Mouse (Mus musculus): ENCODE measurements around the gene 1700020A23Rik. TPM values are rescaled to one million over a fixed set of nuclear protein-coding genes. Genes with fewer than 3 reads are reported as not detected.
A peak's percentile ranks its signal among the peaks of the same experiment; 100 is the strongest.

1700020A23Rik gene
- polyA plus RNA-seq, 1 experiment from 2014 or later = not detected

- 89% methylated on average over 4 of the region's 4 CpGs for WGBS
- no peak for ATAC-seq (ENCODE audit: borderline replicate concordance, extremely low read depth, low FRiP score, low TSS enrichment)
- no peaks in the 10 kb centered on the region for H3K4me1 ChIP-seq
These were observed 34.9 kb downstream of the 1700020A23Rik start for GRCm38 (mm10) chr2:130439840-130440480.

DNA sequence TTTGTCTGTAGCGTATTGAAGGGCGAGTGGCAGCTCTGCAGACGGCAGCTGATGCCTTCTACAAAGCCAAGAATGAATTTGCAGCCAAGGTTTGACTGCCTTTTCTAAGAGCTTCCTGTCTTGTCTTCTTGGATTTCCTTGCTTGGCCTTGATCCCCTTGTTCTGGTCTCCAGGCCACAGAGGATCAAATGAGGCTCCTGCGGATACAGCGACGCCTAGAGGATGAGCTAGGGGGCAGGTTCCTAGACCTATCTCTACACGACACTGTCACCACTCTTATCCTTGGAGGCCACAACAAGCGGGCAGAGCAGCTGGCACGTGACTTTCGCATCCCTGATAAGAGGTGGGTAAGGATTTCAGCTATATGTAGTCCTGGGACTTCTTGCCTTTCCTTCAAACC, 37.1 kb downstream of the 1700020A23Rik start:
- no peaks in the 10 kb centered on the region for H3K27me3 ChIP-seq
- no peak for ATAC-seq (ENCODE audit: borderline replicate concordance, extremely low read depth, low FRiP score, low TSS enrichment)
- WGBS = 79% methylated on average over 10 of the region's 10 CpGs
- no peak overlapping the region for H3K4me2 ChIP-seq
- no peak overlapping the region for H3K9ac ChIP-seq
- no peaks in the 10 kb centered on the region for H3K4me1 ChIP-seq
- H3K4me3 ChIP-seq = no peak overlapping the region
- no peak overlapping the region for H3K27ac ChIP-seq
- peaks cover 66% of the 10 kb centered on the region for H3K36me3 ChIP-seq
- no peaks in the 10 kb centered on the region for H3K9me3 ChIP-seq

More at GRCm38 (mm10) chr2:130439840-130440480, 34.9 kb downstream of the 1700020A23Rik start:
- no peak overlapping the region for H3K27ac ChIP-seq
- no peak overlapping the region for H3K4me3 ChIP-seq
- H3K9ac ChIP-seq = no peak overlapping the region
- no peak overlapping the region for H3K4me2 ChIP-seq
- no peaks in the 10 kb centered on the region for H3K9me3 ChIP-seq
- H3K27me3 ChIP-seq = no peaks in the 10 kb centered on the region
- H3K36me3 ChIP-seq = peaks cover 66% of the 10 kb centered on the region

- Histone ChIP-seq H3K4me2 (no peak overlapping the region), H3K36me3 (peaks cover 10% of the 10 kb centered on the region), H3K4me3 (no peak overlapping the region), H3K27me3 (peaks cover 17% of the 10 kb centered on the region; the same call in 1 of the 2 replicates), H3K9ac (no peak overlapping the region), H3K9me3 (no peaks in the 10 kb centered on the region), H3K27ac (no peak overlapping the region), H3K4me1 (peaks cover 27% of the 10 kb centered on the region)
- no peak for ATAC-seq (ENCODE audit: borderline replicate concordance, extremely low read depth, low FRiP score, low TSS enrichment)
These were observed 43.4 kb downstream of the 1700020A23Rik start for GRCm38 (mm10) chr2:130448449-130448848.

DNA sequence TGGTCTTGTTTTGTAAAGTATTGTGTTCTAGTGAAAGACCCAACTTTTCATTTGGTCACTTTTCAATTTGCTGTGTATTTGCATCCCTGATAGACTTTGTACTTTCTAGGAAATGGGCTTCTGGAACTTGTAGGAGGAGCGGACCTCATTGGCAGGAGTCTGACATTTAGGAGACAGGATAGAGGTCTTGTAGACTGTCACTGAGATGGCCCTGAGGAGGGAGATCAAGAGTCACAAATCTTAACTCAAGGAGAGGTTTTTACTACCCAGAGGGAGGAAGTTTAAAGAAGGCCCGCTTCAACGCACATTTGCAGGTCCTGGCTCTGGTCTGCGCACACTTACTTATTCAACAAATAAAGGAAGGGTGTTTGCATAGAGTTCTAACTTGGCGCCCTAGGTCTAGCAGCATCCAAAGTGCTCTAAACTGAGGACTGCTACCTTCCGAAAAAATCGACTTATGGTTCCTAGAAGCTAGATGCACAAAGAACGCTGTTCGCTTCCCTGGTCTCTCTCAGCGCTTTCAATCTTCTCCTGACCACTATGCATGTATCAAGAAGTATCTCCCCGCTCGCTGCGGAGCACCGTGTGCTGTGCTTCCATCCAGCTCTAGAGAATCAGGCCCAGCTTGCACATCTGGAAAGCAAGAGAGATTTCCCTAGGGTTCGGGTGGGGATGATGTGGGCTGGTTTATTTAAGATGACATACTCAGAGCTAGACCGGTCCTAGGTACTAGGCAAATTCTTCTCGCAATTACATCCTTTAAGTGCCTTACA, 44.1 kb downstream of the 1700020A23Rik start:
- 7% methylated on average over 17 of the region's 17 CpGs for WGBS
- Histone ChIP-seq H3K9me3 (no peaks in the 10 kb centered on the region), H3K4me1 (peaks cover 29% of the 10 kb centered on the region), H3K4me2 (peak overlapping the region; percentile 82), H3K27ac (no peak overlapping the region), H3K36me3 (peaks cover 2% of the 10 kb centered on the region; the same call in 1 of the 2 replicates), H3K9ac (peak overlapping the region; percentile 83), H3K4me3 (peak overlapping the region; percentile 94), H3K27me3 (peaks cover 17% of the 10 kb centered on the region; the same call in 1 of the 2 replicates)
- ATAC-seq (ENCODE audit: borderline replicate concordance, extremely low read depth, low FRiP score, low TSS enrichment) = 0 out of 2 replicates have a peak, but pooled peaks have one; percentile 0

DNA sequence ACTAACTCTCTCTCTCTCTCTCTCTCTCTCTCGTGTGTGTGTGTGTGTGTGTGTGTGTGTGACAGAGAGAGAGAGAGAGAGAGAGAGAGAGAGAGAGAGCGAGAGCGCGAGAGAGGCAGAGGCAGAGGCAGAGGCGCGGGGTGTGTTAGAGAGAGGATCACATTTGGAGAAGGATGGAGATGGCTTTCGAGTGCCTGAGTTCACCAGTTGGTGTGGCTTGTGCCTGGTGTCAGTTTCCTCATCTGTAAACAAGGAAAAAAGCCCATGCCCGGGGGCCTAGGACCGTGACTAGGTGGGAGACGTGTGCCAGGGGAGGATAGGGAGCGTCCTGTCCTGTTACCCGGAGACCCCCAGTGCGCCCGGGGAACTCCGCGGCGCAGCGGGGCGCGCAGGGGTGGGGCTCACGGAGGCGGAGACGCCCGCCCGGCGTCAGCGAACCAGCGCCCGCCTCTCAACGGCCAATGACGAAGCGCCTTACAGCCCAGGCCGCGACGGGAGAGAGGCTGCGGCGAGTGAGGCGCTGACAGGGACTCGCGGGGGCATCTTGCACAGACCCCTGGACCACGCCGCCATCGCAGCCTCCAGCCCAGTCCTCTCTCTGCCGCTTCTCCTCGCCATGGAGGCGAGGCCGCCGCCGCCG, 44.9 kb downstream of the 1700020A23Rik start, which contains the start of gene Ptpra:
TSS of gene Ptpra (plus strand) at position 485 of the 640 bp plus-strand sequence.
- Histone ChIP-seq H3K27me3 (peaks cover 17% of the 10 kb centered on the region; the same call in 1 of the 2 replicates), H3K36me3 (no peaks in the 10 kb centered on the region), H3K9me3 (no peaks in the 10 kb centered on the region), H3K27ac (peak within 1 kb of the TSS; percentile 81), H3K4me1 (peaks cover 29% of the 10 kb centered on the region), H3K4me2 (peak within 1 kb of the TSS; percentile 82), H3K4me3 (peak within 1 kb of the TSS; percentile 94), H3K9ac (peak within 1 kb of the TSS; percentile 83)
- whole genome bisulfite sequencing = 0% methylated on average over 50 of the region's 50 CpGs
- ATAC-seq (ENCODE audit: borderline replicate concordance, extremely low read depth, low FRiP score, low TSS enrichment) = peak; percentile 98

DNA sequence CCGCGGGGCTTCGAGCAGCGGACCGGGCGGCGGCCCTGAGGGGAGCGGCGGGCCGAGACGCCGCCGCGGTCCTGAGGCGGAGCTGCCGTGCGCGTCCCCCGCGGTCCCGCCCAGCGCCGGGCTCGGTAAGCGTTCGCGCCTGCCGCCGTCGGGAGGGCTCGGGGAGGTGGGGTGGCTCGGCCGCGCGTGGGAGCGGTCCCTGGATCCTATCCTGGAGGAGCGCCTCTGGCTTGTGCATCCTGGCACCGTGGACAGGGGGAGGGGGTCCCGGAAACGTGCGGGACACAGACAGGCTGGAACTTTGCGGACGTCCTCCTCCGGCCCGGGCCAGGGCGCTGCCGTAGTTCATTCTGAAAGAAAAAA, 45.4 kb downstream of the 1700020A23Rik start:
- Histone ChIP-seq H3K27me3 (peaks cover 17% of the 10 kb centered on the region; the same call in 1 of the 2 replicates), H3K4me2 (peak overlapping the region; percentile 82), H3K4me1 (peaks cover 29% of the 10 kb centered on the region), H3K27ac (peak overlapping the region; percentile 81), H3K9ac (peak overlapping the region; percentile 83), H3K9me3 (no peaks in the 10 kb centered on the region), H3K4me3 (peak overlapping the region; percentile 94), H3K36me3 (no peaks in the 10 kb centered on the region)
- under 1% methylated on average over 47 of the region's 47 CpGs for WGBS
- ATAC-seq (ENCODE audit: borderline replicate concordance, extremely low read depth, low FRiP score, low TSS enrichment) = peak; percentile 84

DNA sequence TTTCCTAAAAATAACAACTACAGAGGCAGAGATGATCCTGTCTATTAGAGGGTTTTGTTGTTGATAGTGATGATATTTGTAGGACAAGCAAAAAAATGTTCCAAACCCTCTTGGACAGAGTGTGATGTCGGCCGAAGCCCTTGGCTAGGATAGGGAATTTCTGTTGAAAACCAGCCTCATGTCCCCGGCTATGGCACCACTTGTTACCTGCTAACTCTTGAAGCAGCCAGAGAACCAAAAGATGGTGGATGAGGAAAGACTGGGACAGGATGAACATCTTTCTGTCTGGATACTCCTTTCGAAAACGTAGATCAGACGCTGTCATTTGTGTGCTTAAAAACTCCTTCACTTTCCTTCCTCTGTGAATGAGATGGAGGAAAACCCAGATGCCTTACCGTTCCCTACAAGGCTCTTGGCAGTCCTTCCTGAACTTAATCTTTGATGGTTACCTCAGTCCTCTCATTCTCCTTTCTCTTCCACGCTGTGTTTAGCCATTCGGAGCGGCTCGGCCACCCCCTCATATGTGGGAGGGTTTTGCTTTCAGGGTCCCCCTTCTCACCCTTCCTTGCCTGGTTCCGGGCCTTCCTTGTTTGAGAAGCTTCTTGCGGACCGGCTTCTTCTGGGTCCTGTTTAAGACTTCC, 46.1 kb downstream of the 1700020A23Rik start:
- Histone ChIP-seq H3K9me3 (no peaks in the 10 kb centered on the region), H3K4me1 (peaks cover 31% of the 10 kb centered on the region), H3K27ac (no peak overlapping the region), H3K36me3 (no peaks in the 10 kb centered on the region), H3K4me2 (peak overlapping the region; percentile 82), H3K27me3 (peaks cover 17% of the 10 kb centered on the region; the same call in 1 of the 2 replicates), H3K4me3 (peak overlapping the region; percentile 94), H3K9ac (peak overlapping the region; percentile 83)
- ATAC-seq (ENCODE audit: borderline replicate concordance, extremely low read depth, low FRiP score, low TSS enrichment) = no peak
- whole genome bisulfite sequencing = 63% methylated on average over 14 of the region's 14 CpGs

DNA sequence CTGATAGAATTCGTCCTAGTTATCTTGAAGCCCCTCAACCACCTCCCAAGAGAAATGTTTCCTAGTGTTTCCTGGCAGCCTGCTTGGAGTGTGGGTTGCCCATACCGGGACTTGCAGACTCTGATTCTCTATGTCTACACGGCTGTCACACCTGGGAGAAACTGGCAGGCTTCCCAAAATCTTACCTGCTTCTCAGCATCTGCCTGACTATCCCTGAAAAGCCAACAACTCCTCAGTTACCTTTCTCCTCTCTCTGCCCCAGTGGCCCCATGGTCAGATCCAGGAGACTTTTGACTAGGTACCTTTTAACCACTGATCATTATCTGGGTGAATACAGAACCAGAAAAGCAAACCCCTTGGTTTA, 46.6 kb downstream of the 1700020A23Rik start:
- H3K27ac ChIP-seq = no peak overlapping the region
- no peak for ATAC-seq (ENCODE audit: borderline replicate concordance, extremely low read depth, low FRiP score, low TSS enrichment)
- no peaks in the 10 kb centered on the region for H3K9me3 ChIP-seq
- peak overlapping the region; percentile 82 for H3K4me2 ChIP-seq
- H3K27me3 ChIP-seq = peaks cover 17% of the 10 kb centered on the region; the same call in 1 of the 2 replicates
- no peak overlapping the region for H3K9ac ChIP-seq
- H3K4me1 ChIP-seq = peaks cover 33% of the 10 kb centered on the region
- H3K36me3 ChIP-seq = no peaks in the 10 kb centered on the region
- WGBS = 56% methylated on average over 3 of the region's 3 CpGs
- peak overlapping the region; percentile 94; the same call in 1 of the 2 replicates for H3K4me3 ChIP-seq

GRCm38 (mm10) chr2:130452266-130452665, 47.2 kb downstream of the 1700020A23Rik start:
- Histone ChIP-seq H3K27ac (no peak overlapping the region), H3K36me3 (no peaks in the 10 kb centered on the region), H3K27me3 (peaks cover 17% of the 10 kb centered on the region; the same call in 1 of the 2 replicates), H3K4me3 (no peak overlapping the region), H3K4me2 (no peak overlapping the region), H3K9ac (no peak overlapping the region), H3K9me3 (no peaks in the 10 kb centered on the region), H3K4me1 (peaks cover 33% of the 10 kb centered on the region)
- WGBS = 62% methylated on average over 2 of the region's 2 CpGs
- no peak for ATAC-seq (ENCODE audit: borderline replicate concordance, extremely low read depth, low FRiP score, low TSS enrichment)

GRCm38 (mm10) chr2:130453421-130453820, 48.4 kb downstream of the 1700020A23Rik start:
- no peak overlapping the region for H3K4me3 ChIP-seq
- peaks cover 33% of the 10 kb centered on the region for H3K4me1 ChIP-seq
- H3K36me3 ChIP-seq = no peaks in the 10 kb centered on the region
- H3K4me2 ChIP-seq = no peak overlapping the region
- no peak overlapping the region for H3K9ac ChIP-seq
- no peak overlapping the region for H3K27ac ChIP-seq
- 65% methylated on average over 6 of the region's 6 CpGs for WGBS
- peaks cover 11% of the 10 kb centered on the region; the same call in 1 of the 2 replicates for H3K27me3 ChIP-seq
- ATAC-seq (ENCODE audit: borderline replicate concordance, extremely low read depth, low FRiP score, low TSS enrichment) = no peak
- H3K9me3 ChIP-seq = no peaks in the 10 kb centered on the region

DNA sequence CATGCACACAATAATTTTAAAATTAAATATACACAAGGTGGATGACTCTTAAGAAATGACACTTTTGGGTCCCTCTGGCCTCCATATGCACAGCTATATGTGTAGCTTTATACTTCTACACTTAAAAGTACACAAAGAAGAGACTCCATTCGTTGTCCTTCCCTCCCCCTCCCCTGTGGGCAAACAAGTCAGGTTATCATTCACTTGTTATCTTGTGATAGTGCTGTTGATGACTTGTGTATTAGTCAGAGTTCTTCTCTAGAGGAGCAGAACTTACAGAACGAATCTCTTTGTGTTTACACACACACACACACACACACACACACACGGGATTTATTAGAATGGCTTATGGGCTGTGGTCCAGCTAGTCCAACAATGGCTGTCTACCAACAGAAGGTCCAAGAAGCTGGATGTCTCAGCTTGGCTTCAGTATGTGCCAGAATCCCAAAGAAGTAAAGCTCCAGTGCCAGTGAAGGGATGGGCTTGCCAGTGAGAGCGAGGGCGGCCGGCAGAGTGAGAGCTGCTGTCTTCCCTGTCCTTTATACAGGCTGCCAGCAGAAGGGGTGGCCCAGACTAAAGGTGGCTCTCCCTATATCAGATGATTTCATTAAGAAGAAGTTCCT, 49.8 kb downstream of the 1700020A23Rik start:
- H3K9ac ChIP-seq = no peak overlapping the region
- peaks cover 25% of the 10 kb centered on the region for H3K4me1 ChIP-seq

More for the DNA sequence above, 49.8 kb downstream of the 1700020A23Rik start:
- Histone ChIP-seq H3K27ac (no peak overlapping the region), H3K36me3 (no peaks in the 10 kb centered on the region), H3K4me2 (no peak overlapping the region), H3K4me3 (no peak overlapping the region), H3K9me3 (no peaks in the 10 kb centered on the region), H3K27me3 (no peaks in the 10 kb centered on the region; the same call in 1 of the 2 replicates)
- WGBS = 49% methylated on average over 6 of the region's 6 CpGs
- ATAC-seq (ENCODE audit: borderline replicate concordance, extremely low read depth, low FRiP score, low TSS enrichment) = no peak

All from lung, embryonic 15.5 days (tissue).